Mouse (Mus musculus) heart, adult 2 months (tissue): ENCODE data around the gene Erg28.

Experiments
- CTCF ChIP-seq: fragments of 200-600 bp; IDR thresholded peaks from 2 replicates; pipeline ENCODE4 v1.8.1; 2022; ENCODE audit warnings: antibody characterized with exemption, mild to moderate bottlenecking, moderate library complexity
- EP300 ChIP-seq: fragments of 200-500 bp; IDR thresholded peaks from 2 replicates; pipeline ENCODE4 v1.6.1; 2011; ENCODE audit warnings: low read depth, low read length, control low read depth; ENCODE audit not compliant: insufficient read depth
- POLR2A ChIP-seq: fragments of 200-500 bp; IDR thresholded peaks from 2 replicates; pipeline ENCODE4 v1.6.1; 2011; ENCODE audit warnings: mild to moderate bottlenecking, low read depth, low read length, control low read depth; ENCODE audit not compliant: insufficient read depth

- TF ChIP-seq CTCF (no peak), EP300 (no peak), POLR2A (no peak)
These were observed 5.5 kb upstream of the Erg28 start for GRCm38 (mm10) chr12:85829866-85830265.
